Mouse (Mus musculus): ENCODE data around the gene Vim. TPM values are rescaled to one million over a fixed set of nuclear protein-coding genes. Genes with fewer than 3 reads are reported as not detected.

Gene Vim
- total and polyA plus RNA-seq, 2 experiments from 2014 or later = 269 to 554 TPM

DNA sequence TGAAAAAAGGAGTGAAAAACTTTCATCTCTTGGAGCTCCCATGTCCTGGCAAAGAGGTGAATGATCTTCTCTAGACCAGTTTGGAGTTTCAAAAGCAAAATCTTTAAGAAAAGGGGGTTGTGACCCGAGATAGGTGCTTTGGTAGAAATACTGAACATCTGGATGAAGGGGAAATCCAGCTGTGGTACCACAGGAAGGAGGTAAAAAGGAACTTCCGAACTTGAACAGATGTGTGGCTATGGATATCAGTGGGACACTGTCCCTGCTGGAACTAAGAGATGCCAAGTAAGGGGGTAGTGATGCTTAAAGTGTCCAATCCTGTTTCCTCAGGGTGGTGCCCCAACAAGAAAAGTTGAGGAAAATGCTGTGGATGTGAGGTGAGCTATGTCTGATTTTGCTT is 3.6 kb upstream of the Vim start:
- H3K27me3 ChIP-seq (ENCODE audit: insufficient read depth, low read length) = no peaks in the 10 kb centered on the region
- TF ChIP-seq CTCF (IDR thresholded peaks at IDR 0.05; ENCODE audit: low read depth) = no peak
- WGBS = 87% methylated on average over 2 of the region's 2 CpGs

GRCm38 (mm10) chr2:13572101-13572553 is 1.6 kb upstream of the Vim start:
- Histone ChIP-seq H3K27ac (ENCODE audit: low read depth, low read length) (0 out of 2 replicates have a peak overlapping the region, but pooled peaks have one; percentile 84), H3K4me1 (ENCODE audit: insufficient read depth) (peaks cover 4% of the 10 kb centered on the region; the same call in 1 of the 2 replicates), H3K36me3 (ENCODE audit: insufficient read depth) (no peaks in the 10 kb centered on the region), H3K4me3 (ENCODE audit: low read depth, low read length) (no peak overlapping the region), H3K4me2 (ENCODE audit: low read depth) (0 out of 2 replicates have a peak overlapping the region, but pooled peaks have one; percentile 3), H3K9me3 (ENCODE audit: low read length) (no peaks in the 10 kb centered on the region), H3K27me3 (ENCODE audit: insufficient read depth, low read length) (no peaks in the 10 kb centered on the region), H3K9ac (no peak overlapping the region)
- TF ChIP-seq CTCF (IDR thresholded peaks at IDR 0.05; ENCODE audit: low read depth) = no peak
- DNase-seq (peak; percentile 3), ATAC-seq (no peak)
- 7% methylated on average over 4 of the region's 4 CpGs for WGBS

More for the DNA sequence above, 3.6 kb upstream of the Vim start:
- H3K9ac ChIP-seq = no peak overlapping the region
- peaks cover 1% of the 10 kb centered on the region; the same call in 1 of the 2 replicates for H3K4me1 ChIP-seq (ENCODE audit: insufficient read depth)
- no peaks in the 10 kb centered on the region for H3K9me3 ChIP-seq (ENCODE audit: low read length)
- no peak overlapping the region for H3K4me3 ChIP-seq (ENCODE audit: low read depth, low read length)
- no peaks in the 10 kb centered on the region for H3K36me3 ChIP-seq (ENCODE audit: insufficient read depth)
- H3K4me2 ChIP-seq (ENCODE audit: low read depth) = no peak overlapping the region
- no peak for ATAC-seq
- no peak for DNase-seq
- H3K27ac ChIP-seq (ENCODE audit: low read depth, low read length) = no peak overlapping the region

- Histone ChIP-seq H3K36me3 (ENCODE audit: insufficient read depth) (no peaks in the 10 kb centered on the region), H3K4me3 (ENCODE audit: low read depth, low read length) (peak overlapping the region; percentile 63), H3K4me1 (ENCODE audit: insufficient read depth) (peaks cover 4% of the 10 kb centered on the region; the same call in 1 of the 2 replicates), H3K27ac (ENCODE audit: low read depth, low read length) (peak overlapping the region; percentile 84), H3K9ac (peak overlapping the region; percentile 56; the same call in 1 of the 2 replicates), H3K27me3 (ENCODE audit: insufficient read depth, low read length) (no peaks in the 10 kb centered on the region), H3K9me3 (ENCODE audit: low read length) (no peaks in the 10 kb centered on the region), H3K4me2 (ENCODE audit: low read depth) (peak overlapping the region; percentile 96)
- WGBS = 4% methylated on average over 12 of the region's 12 CpGs
- DNase-seq (peak; percentile 24), ATAC-seq (peak; percentile 13)
- no peak for TF ChIP-seq CTCF (IDR thresholded peaks at IDR 0.05; ENCODE audit: low read depth)
These were observed 900 bp upstream of the Vim start for GRCm38 (mm10) chr2:13572647-13573407.

GRCm38 (mm10) chr2:13574066-13574800 is 506 bp downstream of the Vim start:
- Histone ChIP-seq H3K9me3 (ENCODE audit: low read length) (no peaks in the 10 kb centered on the region), H3K27me3 (ENCODE audit: insufficient read depth, low read length) (no peaks in the 10 kb centered on the region), H3K36me3 (ENCODE audit: insufficient read depth) (no peaks in the 10 kb centered on the region), H3K9ac (peak overlapping the region; percentile 56), H3K4me3 (ENCODE audit: low read depth, low read length) (peak overlapping the region; percentile 63), H3K4me1 (ENCODE audit: insufficient read depth) (peaks cover 4% of the 10 kb centered on the region; the same call in 1 of the 2 replicates), H3K27ac (ENCODE audit: low read depth, low read length) (peak overlapping the region; percentile 84), H3K4me2 (ENCODE audit: low read depth) (peak overlapping the region; percentile 96)
- peak; percentile 20; the same call in 1 of the 2 replicates for TF ChIP-seq CTCF (IDR thresholded peaks at IDR 0.05; ENCODE audit: low read depth)
- WGBS = under 1% methylated on average over 46 of the region's 46 CpGs
- DNase-seq = no peak
- ATAC-seq = peak; percentile 91

DNA sequence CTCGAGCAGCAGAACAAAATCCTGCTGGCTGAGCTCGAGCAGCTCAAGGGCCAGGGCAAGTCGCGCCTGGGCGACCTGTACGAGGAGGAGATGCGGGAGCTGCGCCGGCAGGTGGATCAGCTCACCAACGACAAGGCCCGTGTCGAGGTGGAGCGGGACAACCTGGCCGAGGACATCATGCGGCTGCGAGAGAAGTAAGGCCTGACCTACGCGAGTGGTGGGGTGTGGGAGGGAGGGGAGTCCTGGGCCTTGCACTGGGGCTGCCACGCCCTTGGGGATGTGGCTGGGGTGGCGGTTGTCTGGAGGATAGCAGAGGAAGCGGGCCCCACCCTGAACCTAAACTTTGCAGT is 1.0 kb downstream of the Vim start:
- under 1% methylated on average over 21 of the region's 21 CpGs for WGBS
- ATAC-seq (no peak), DNase-seq (no peak)

GRCm38 (mm10) chr2:13575287-13575801 is 1.6 kb downstream of the Vim start:
- TF ChIP-seq CTCF (IDR thresholded peaks at IDR 0.05; ENCODE audit: low read depth) = peak; percentile 78
- Histone ChIP-seq H3K4me2 (ENCODE audit: low read depth) (peak overlapping the region; percentile 96), H3K4me3 (ENCODE audit: low read depth, low read length) (peak overlapping the region; percentile 63), H3K27ac (ENCODE audit: low read depth, low read length) (no peak overlapping the region), H3K9ac (peak overlapping the region; percentile 14; the same call in 1 of the 2 replicates), H3K36me3 (ENCODE audit: insufficient read depth) (peaks cover 5% of the 10 kb centered on the region; the same call in 1 of the 2 replicates), H3K4me1 (ENCODE audit: insufficient read depth) (peaks cover 4% of the 10 kb centered on the region; the same call in 1 of the 2 replicates), H3K9me3 (ENCODE audit: low read length) (no peaks in the 10 kb centered on the region), H3K27me3 (ENCODE audit: insufficient read depth, low read length) (no peaks in the 10 kb centered on the region)
- DNase-seq = peak; percentile 84
- no peak for ATAC-seq
- WGBS = under 1% methylated on average over 13 of the region's 13 CpGs

More for the DNA sequence above, 1.0 kb downstream of the Vim start:
- Histone ChIP-seq H3K4me1 (ENCODE audit: insufficient read depth) (peaks cover 4% of the 10 kb centered on the region; the same call in 1 of the 2 replicates), H3K4me2 (ENCODE audit: low read depth) (peak overlapping the region; percentile 96), H3K9ac (peak overlapping the region; percentile 56), H3K36me3 (ENCODE audit: insufficient read depth) (no peaks in the 10 kb centered on the region), H3K27me3 (ENCODE audit: insufficient read depth, low read length) (no peaks in the 10 kb centered on the region), H3K4me3 (ENCODE audit: low read depth, low read length) (peak overlapping the region; percentile 63), H3K27ac (ENCODE audit: low read depth, low read length) (peak overlapping the region; percentile 84; the same call in 1 of the 2 replicates), H3K9me3 (ENCODE audit: low read length) (no peaks in the 10 kb centered on the region)
- TF ChIP-seq CTCF (IDR thresholded peaks at IDR 0.05; ENCODE audit: low read depth) = no peak
